Mouse (Mus musculus) limb, embryonic 15.5 days (tissue): ENCODE measurements around the gene Rpl3l. TPM values are rescaled to one million over a fixed set of nuclear protein-coding genes. Genes with fewer than 3 reads are reported as not detected.

Experiments
- ATAC-seq: fragments of 200-750 bp; cut with Nextera tagmentation; 2 replicates; pipeline ENCODE4 v1.8.0; 2017; ENCODE audit warnings: low read depth, moderate TSS enrichment; ENCODE audit not compliant: insufficient number of reproducible peaks, low FRiP score, low TSS enrichment
- H3K27ac ChIP-seq: fragments of 300-500 bp; sonication (generic); 2 replicates; pipeline ENCODE4 v1.5.1; 2015; ENCODE audit warnings: moderate library complexity, mild to moderate bottlenecking, inconsistent platforms
- H3K27me3 ChIP-seq: fragments of 300-500 bp; sonication (generic); 2 replicates; pipeline ENCODE4 v1.6.1; 2015; ENCODE audit warnings: inconsistent platforms
- H3K36me3 ChIP-seq: fragments of 300-500 bp; sonication (generic); 2 replicates; pipeline ENCODE4 v1.6.1; 2015; ENCODE audit warnings: inconsistent platforms
- H3K4me1 ChIP-seq: fragments of 300-500 bp; sonication (generic); 2 replicates; pipeline ENCODE4 v1.6.1; 2015; ENCODE audit warnings: inconsistent platforms
- H3K4me2 ChIP-seq: fragments of 300-500 bp; sonication (generic); 2 replicates; pipeline ENCODE4 v1.6.1; 2015; ENCODE audit warnings: mild to moderate bottlenecking, inconsistent platforms
- H3K4me3 ChIP-seq: fragments of 300-500 bp; sonication (generic); 2 replicates; pipeline ENCODE4 v1.5.1; 2015; ENCODE audit warnings: mild to moderate bottlenecking, inconsistent platforms
- H3K9ac ChIP-seq: fragments of 300-500 bp; sonication (generic); 2 replicates; pipeline ENCODE4 v1.6.1; 2015; ENCODE audit warnings: inconsistent platforms
- H3K9me3 ChIP-seq: fragments of 300-500 bp; sonication (generic); 2 replicates; pipeline ENCODE4 v1.6.1; 2016; ENCODE audit warnings: inconsistent platforms
- WGBS: fragments of 180-500 bp; shearing (Covaris S2); methylation state at CpG from one replicate; pipeline ENCODE4 v1.1.7; 2015; 5-methylcytosine and 5-hydroxymethylcytosine counted together
- polyA plus RNA-seq: library from polyadenylated mRNA; unstranded; fragments of >200 nt; fragmentation: Nextera tagmentation; extraction: Ambion mirVana; gene quantifications from 2 replicates; pipeline ENCODE4 v1.2.1, GENCODE M21; 2015

Rpl3l gene
- polyA plus RNA-seq: 0.30 TPM in 1 of 2 replicates, not detected in the other

DNA sequence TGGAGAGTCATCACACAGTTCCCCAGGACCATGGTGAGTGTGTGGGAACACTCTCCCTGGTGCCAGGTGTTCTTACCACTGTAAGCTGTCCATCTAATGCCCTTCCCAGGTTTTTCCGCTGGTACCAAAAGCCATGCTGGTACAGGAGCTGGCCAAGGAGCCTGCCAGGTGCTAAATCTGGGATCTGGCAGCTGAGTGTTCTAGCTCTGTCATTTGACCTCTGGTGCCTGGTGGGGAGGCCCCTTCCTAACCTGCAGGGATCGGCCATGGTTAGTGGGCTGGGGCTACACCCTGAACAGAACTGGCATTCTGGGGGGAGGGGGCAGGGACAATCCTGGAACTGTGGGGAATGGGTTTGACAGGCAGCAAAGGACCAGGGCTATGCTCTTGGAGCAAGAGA lies at the start of gene Rpl3l:
TSS of gene Rpl3l (plus strand) at position 203 of the 400 bp plus-strand sequence.
- Histone ChIP-seq H3K4me1 (peaks cover 14% of the 10 kb centered on the region), H3K4me3 (no peak within 1 kb of the TSS), H3K36me3 (peaks cover under 1% of the 10 kb centered on the region; the same call in 1 of the 2 replicates), H3K4me2 (no peak within 1 kb of the TSS), H3K9me3 (no peaks in the 10 kb centered on the region), H3K9ac (no peak within 1 kb of the TSS), H3K27me3 (no peaks in the 10 kb centered on the region), H3K27ac (no peak within 1 kb of the TSS)
- WGBS: 65% methylated on average over 2 of the region's 2 CpGs
- ATAC-seq: no peak

DNA sequence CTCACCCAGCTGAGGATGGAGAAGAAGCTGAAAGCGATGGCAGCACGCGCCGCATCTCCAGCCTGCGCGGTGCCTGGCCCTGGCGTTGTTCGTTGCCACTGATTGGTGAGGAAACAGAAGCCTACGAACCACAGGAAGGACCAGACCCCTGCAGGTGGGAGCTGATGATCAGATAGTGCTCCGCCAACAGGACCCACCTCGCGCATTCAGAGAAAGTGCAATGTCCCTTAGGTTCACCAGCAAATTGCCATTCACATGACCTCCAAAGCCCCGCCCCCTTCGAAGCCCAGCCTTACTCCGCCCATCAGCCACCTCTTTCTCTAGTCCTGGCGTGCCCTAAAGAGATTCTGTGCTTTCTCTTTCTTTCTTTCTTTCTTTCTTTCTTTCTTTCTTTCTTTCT lies 41.1 kb upstream of the Rpl3l start:
- H3K4me2 ChIP-seq: no peak overlapping the region
- peaks cover 15% of the 10 kb centered on the region for H3K4me1 ChIP-seq
- WGBS: 32% methylated on average over 16 of the region's 16 CpGs
- no peaks in the 10 kb centered on the region for H3K9me3 ChIP-seq
- no peak for ATAC-seq
- H3K4me3 ChIP-seq: no peak overlapping the region
- H3K27ac ChIP-seq: no peak overlapping the region
- H3K36me3 ChIP-seq: peaks cover 8% of the 10 kb centered on the region
- H3K27me3 ChIP-seq: peaks cover 51% of the 10 kb centered on the region
- no peak overlapping the region for H3K9ac ChIP-seq

DNA sequence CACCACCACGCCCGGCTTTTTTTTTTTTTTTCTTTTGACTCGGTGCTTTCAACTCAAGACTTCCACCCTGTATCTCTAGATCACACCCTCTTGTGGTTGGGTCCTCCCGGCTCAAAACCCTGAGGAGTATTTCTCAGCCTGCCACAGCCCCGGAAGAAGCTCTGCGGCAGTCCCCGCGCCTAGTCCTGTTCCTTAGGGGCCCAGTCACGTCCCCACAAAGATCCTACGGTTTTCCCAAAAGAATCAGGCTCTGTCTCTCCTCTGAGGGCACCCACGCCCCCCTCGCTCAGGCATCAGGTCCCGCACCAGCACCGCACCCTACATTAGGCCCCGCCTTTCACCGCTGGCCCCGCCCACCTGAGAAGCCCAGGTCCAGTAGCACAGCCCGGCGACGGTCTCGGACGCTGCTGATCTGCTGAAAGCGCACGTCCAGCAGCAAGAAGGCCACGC lies 40.4 kb upstream of the Rpl3l start:
- Histone ChIP-seq H3K4me3 (peak overlapping the region; percentile 35), H3K9me3 (no peaks in the 10 kb centered on the region), H3K4me2 (peak overlapping the region; percentile 49), H3K27ac (no peak overlapping the region), H3K27me3 (peaks cover 51% of the 10 kb centered on the region), H3K9ac (no peak overlapping the region), H3K36me3 (peaks cover 4% of the 10 kb centered on the region), H3K4me1 (peaks cover 15% of the 10 kb centered on the region)
- ATAC-seq: no peak
- WGBS: 2% methylated on average over 25 of the region's 25 CpGs

DNA sequence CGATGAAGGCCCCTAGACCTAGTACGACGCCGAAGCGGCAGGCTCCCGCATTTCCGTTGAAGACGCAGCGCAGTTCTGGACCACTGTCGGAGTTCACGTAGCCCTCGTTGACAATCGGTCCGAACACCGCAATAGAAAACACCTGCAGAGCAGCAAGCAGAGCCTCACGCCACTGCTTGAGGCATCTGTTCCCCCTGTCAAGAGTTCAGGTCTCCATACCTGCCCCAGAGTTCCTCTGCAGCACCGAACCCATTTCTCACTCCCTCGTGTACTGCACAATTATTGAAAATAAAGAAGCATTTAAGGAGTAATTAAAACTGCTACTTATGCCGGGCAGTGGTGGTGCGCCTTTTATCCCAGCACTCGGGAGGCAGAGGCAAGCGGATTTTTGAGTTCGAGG lies 40.0 kb upstream of the Rpl3l start:
- no peak overlapping the region for H3K9ac ChIP-seq
- H3K27ac ChIP-seq: no peak overlapping the region
- H3K27me3 ChIP-seq: peaks cover 51% of the 10 kb centered on the region
- ATAC-seq: no peak
- H3K9me3 ChIP-seq: no peaks in the 10 kb centered on the region
- peak overlapping the region; percentile 49 for H3K4me2 ChIP-seq
- H3K4me3 ChIP-seq: peak overlapping the region; percentile 35
- peaks cover 15% of the 10 kb centered on the region for H3K4me1 ChIP-seq
- 20% methylated on average over 23 of the region's 23 CpGs for WGBS
- peaks cover 7% of the 10 kb centered on the region for H3K36me3 ChIP-seq

DNA sequence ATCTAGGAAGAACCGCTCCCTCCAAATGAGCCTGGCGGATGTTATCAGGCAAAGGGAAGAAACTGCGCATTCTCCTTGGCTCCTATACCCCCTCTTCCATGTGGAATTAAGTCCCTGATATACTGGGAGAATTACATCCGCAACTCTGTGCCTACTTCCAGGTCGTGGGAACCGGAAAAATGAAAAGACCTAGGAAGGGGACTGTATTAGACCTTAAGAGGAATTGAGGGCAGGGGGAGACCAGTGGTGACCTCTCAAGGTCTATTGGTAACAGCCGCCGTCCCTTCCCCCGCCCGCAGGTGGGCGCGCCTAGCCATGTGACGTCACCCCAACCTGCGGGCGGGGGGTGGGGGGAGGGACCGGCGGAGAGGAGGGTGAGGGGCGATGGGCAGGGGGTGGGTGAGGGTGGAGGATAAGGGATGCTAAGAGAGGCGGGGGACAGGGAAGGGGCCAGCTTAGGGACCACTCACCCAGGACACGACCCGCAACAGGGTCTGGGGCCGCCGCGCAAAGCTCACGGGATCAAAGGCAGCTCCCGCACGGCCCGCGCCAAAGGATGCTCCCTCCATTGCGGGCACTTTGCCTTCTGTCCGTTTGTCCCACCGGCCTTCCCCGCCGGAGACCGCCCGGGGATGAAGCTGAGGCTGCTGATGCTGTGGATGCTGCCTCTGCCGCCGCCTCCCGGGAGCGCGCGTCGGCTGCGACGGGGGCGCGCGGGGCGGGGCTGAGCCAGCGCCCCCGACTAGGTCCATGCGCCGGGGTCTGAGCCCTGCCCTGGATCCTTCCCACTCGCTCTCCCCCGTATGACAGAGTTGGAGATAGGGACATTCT lies 38.2 kb upstream of the Rpl3l start, which contains the start of gene Syngr3:
TSS of gene Syngr3 (minus strand) at position 705 of the 831 bp plus-strand sequence.
- Histone ChIP-seq H3K9ac (peak within 1 kb of the TSS; percentile 59), H3K36me3 (peaks cover 18% of the 10 kb centered on the region), H3K9me3 (no peaks in the 10 kb centered on the region), H3K27me3 (peaks cover 51% of the 10 kb centered on the region), H3K4me1 (peaks cover 15% of the 10 kb centered on the region), H3K4me3 (peak within 1 kb of the TSS; percentile 57), H3K27ac (no peak within 1 kb of the TSS), H3K4me2 (peak within 1 kb of the TSS; percentile 96)
- no peak for ATAC-seq
- WGBS: under 1% methylated on average over 53 of the region's 55 CpGs

DNA sequence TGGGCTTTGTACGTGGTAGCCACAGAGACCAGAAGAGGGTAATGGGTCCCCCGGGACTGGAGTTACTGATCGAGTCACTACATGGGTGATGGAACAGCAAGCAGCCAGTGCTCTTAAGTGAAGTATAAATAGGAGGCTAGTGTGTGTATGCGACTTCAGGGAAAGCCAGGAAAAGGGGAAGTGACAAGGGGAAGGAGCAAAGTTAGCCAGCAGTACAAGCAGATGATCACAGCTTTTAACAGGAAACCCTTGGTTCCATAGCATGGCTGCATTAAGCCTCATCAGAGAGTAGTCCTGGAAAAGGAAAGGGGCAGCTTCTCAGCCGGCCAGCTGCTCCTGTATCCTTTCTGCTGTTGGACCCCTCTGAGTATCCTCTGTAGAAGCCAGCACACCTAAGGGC lies 35.2 kb upstream of the Rpl3l start:
- peaks cover 18% of the 10 kb centered on the region for H3K36me3 ChIP-seq
- H3K4me1 ChIP-seq: peaks cover 28% of the 10 kb centered on the region
- no peak overlapping the region for H3K27ac ChIP-seq
- peaks cover 38% of the 10 kb centered on the region for H3K27me3 ChIP-seq
- no peak for ATAC-seq
- no peak overlapping the region for H3K9ac ChIP-seq
- H3K4me3 ChIP-seq: no peak overlapping the region
- H3K4me2 ChIP-seq: no peak overlapping the region
- no peaks in the 10 kb centered on the region for H3K9me3 ChIP-seq
- 78% methylated on average over 5 of the region's 5 CpGs for WGBS

DNA sequence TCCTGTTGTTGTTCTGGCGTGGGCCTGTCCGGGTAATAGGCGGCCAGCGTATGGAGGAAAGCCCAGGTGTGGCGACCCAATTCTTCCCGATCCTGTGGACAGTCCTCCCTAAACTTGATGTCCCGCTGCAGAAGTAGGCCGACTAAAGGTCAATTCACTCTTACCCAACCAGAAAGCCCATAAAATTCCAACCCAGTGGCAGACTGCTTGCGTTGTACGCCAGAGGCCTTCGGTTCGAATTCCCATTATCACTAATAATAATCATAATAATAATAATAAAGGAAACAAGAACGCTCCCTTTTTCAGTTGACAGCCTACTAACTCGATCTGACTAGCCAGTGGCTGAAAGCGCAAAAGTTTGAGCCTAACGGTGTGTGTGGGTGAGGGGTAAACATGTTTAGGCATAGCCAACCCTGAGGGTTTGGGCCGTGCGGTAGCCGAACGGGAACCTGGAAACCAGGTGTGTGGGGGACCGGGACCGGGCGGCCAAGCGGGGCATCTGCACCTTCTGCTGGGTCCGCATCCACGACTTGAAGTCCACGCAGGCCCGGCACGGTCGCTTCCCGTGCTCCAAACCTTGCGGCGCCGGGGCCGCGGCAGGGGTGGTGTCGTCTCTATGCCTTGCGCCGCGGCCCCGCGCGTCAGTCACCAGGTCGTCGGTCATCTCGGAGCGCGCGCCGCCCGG lies 32.2 kb upstream of the Rpl3l start:
- WGBS: 6% methylated on average over 51 of the region's 51 CpGs
- peaks cover 7% of the 10 kb centered on the region for H3K27me3 ChIP-seq
- peak overlapping the region; percentile 90 for H3K27ac ChIP-seq
- peak overlapping the region; percentile 73 for H3K9ac ChIP-seq
- peak overlapping the region; percentile 72 for H3K4me3 ChIP-seq
- peaks cover 32% of the 10 kb centered on the region for H3K36me3 ChIP-seq
- H3K4me1 ChIP-seq: peaks cover 29% of the 10 kb centered on the region
- peak overlapping the region; percentile 80 for H3K4me2 ChIP-seq
- H3K9me3 ChIP-seq: no peaks in the 10 kb centered on the region
- 0 out of 2 replicates have a peak, but pooled peaks have one; percentile 2 for ATAC-seq

DNA sequence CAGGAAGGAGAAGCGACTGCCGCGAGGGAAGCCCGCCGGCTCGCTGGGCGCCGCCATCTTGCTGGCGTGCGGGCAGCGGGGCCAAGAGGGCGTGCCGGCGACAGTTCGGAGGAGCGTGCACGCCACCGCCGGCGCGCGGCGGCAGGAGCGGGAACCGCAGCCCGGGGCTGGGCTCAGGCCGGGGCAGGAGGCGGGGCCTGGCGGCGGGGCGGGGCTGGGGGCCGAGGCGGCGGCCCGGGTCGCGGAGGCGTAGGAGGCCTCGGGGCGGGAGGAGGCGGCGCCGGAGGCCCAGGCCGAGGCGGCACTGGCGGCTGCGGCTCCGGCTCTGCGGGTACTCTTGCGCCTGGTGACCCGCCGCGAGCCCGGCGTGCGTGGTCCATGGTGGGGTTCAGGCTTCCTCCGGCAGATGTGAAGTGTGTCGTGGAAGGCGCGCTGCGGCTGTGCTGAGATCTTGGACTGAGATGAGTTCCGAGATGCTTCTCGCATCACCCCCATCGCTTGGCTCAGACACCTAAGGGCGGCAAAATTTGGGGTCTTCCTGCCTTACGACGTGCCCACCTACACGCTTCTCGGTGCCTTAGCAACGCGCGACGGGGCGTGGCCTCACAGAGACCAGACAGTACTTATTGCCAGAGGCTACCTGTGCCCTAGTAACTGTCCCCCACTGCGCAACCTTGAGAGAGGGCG lies 31.5 kb upstream of the Rpl3l start, which contains the start of the genes Gfer and Noxo1:
TSS of gene Gfer (minus strand) at position 146 of the 687 bp plus-strand sequence.
TSS of gene Noxo1 (plus strand) at position 224 of the 687 bp plus-strand sequence.
- Histone ChIP-seq H3K27ac (peak within 1 kb of the TSS; percentile 90), H3K36me3 (peaks cover 39% of the 10 kb centered on the region), H3K27me3 (peaks cover under 1% of the 10 kb centered on the region), H3K4me3 (peak within 1 kb of the TSS; percentile 72), H3K9ac (peak within 1 kb of the TSS; percentile 73), H3K4me2 (peak within 1 kb of the TSS; percentile 80), H3K9me3 (no peaks in the 10 kb centered on the region), H3K4me1 (peaks cover 29% of the 10 kb centered on the region)
- peak; percentile 88 for ATAC-seq
- WGBS: under 1% methylated on average over 67 of the region's 76 CpGs

DNA sequence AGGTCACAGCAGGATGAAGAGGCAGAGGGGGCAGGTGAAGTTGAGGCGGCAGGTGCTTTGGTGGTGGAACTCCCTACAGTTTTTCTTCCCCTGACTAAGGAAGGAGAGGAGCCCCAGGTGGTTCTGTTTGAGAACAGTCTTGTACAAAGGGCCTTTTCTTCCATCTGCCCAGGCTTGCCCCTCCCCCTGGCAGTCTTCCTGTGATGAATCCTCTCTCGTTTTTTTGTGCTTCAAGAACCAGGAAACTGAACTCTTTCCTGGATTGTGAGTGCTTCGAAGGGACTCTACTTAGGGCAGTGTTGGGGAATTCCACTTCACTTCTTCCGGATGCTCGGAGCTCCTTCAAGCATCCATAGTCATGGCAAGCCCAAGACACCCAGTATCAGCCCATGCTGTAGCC lies 29.6 kb upstream of the Rpl3l start:
- H3K4me3 ChIP-seq: no peak overlapping the region
- ATAC-seq: no peak
- no peaks in the 10 kb centered on the region for H3K27me3 ChIP-seq
- peaks cover 45% of the 10 kb centered on the region for H3K36me3 ChIP-seq
- no peak overlapping the region; the same call in 1 of the 2 replicates for H3K27ac ChIP-seq
- no peak overlapping the region for H3K9ac ChIP-seq
- peaks cover 29% of the 10 kb centered on the region for H3K4me1 ChIP-seq
- WGBS: 26% methylated on average over 5 of the region's 5 CpGs
- H3K4me2 ChIP-seq: no peak overlapping the region
- no peaks in the 10 kb centered on the region for H3K9me3 ChIP-seq

DNA sequence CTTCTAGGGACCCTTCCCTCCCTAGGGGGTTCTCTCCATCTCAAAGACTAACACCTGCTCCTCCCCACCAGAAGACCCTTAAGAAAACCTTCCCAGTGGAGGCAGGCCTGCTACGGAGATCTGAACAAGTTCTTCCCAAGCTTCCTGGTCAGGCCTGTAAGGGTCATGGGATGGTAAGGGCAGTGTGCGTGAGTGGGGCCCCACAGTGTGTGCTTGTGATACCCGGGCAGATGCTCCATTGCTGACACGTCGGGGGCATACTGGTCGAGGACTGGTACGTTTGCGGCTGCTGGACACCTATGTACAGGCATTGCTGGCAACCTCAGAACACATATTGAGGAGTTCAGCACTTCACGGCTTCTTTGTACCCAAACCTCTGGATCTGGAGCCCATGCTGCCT lies 28.9 kb upstream of the Rpl3l start:
- no peaks in the 10 kb centered on the region for H3K9me3 ChIP-seq
- no peak overlapping the region for H3K27ac ChIP-seq
- peaks cover 44% of the 10 kb centered on the region for H3K36me3 ChIP-seq
- ATAC-seq: no peak
- H3K4me2 ChIP-seq: no peak overlapping the region
- peaks cover 29% of the 10 kb centered on the region for H3K4me1 ChIP-seq
- H3K27me3 ChIP-seq: no peaks in the 10 kb centered on the region
- 61% methylated on average over 9 of the region's 9 CpGs for WGBS
- H3K4me3 ChIP-seq: no peak overlapping the region
- no peak overlapping the region for H3K9ac ChIP-seq

DNA sequence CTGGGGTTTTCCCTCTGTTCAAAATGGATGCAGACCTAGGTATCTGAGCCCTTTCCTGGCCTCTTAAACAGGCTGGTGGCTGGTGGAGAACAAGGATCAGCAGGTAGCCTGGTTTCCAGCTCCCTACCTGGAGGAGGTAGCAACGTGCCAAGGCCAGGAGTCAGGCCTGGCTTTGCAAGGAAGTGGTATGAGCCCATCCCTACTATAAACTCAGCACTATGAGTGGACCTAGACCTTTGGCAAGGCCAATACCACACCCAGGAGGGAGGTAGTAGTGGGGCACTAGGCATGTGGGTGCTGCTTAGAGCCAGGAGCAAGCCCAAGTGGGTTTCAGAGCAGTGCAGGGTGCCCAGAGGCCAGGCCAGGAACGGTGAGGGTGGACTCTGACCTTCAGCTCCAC lies 28.1 kb upstream of the Rpl3l start:
- Histone ChIP-seq H3K9ac (no peak overlapping the region), H3K9me3 (no peaks in the 10 kb centered on the region), H3K4me1 (peaks cover 29% of the 10 kb centered on the region), H3K36me3 (peaks cover 49% of the 10 kb centered on the region), H3K27me3 (no peaks in the 10 kb centered on the region), H3K27ac (no peak overlapping the region), H3K4me2 (no peak overlapping the region), H3K4me3 (no peak overlapping the region)
- 77% methylated on average over 2 of the region's 2 CpGs for WGBS
- ATAC-seq: no peak
